Mouse (Mus musculus): ENCODE measurements around the gene Syk.

GRCm38 (mm10) chr13:52577326-52577920 lies 5.5 kb upstream of the Syk start:
- TF ChIP-seq POLR2A (IDR thresholded peaks at IDR 0.05; ENCODE audit: low read depth, low read length), result no peak
- TF ChIP-seq CTCF (IDR thresholded peaks at IDR 0.05; ENCODE audit: extremely low read depth, insufficient read depth, insufficient read length, insufficient replicate concordance), result no peak
